Mouse (Mus musculus) fat pad, adult 2 months (tissue): ENCODE data around the gene Gm29866.
"Not testable (repeated sequence)": the region's sequence is repeated elsewhere in the genome, so short reads cannot be mapped to it uniquely, and the experiment has no call there.

Source experiments
- DNase-seq: peaks from one replicate; pipeline ENCODE4 v3.0.0-alpha.2; 2011; ENCODE audit warnings: low read depth, low spot score; ENCODE audit errors: extremely low read depth

Gene Gm29866

GRCm38 (mm10) chrY:20993557-20993956 is at the start of gene Gm29866:
TSS of gene Gm29866 (minus strand) at chrY:20993657.
- not testable (repeated sequence) for DNase-seq
